ENCODE assay signal across 20 mouse cellular contexts in genomic region chr4:154240608-154241007, GRCm38 (mm10).
DNase-seq lines count a peak whose midpoint lies in the region; ATAC-seq and TF ChIP-seq lines count a peak whose summit lies in the region.
"Had no signal": no experiment of that assay in that cellular context is flagged by ENCODE, and none has a peak within 500 bp of the region (broad histone marks: within the 10 kb centered on the region; RNA-seq: fewer than 3 reads in every experiment).

No protein-coding gene starts in this region.

- no peak for ATAC-seq in heart, postnatal 0 days (ENCODE audit: insufficient read depth, low read depth)
- ATAC-seq in heart, embryonic 11.5 days (replicated peaks; ENCODE audit: insufficient number of reproducible peaks, low FRiP score, low TSS enrichment) = no peak
- ATAC-seq in liver, embryonic 14.5 days (ENCODE audit: insufficient read depth) = no peak
- no peak for ATAC-seq in liver, embryonic 11.5 days (replicated peaks; ENCODE audit: low FRiP score)
- ATAC-seq: forebrain, embryonic 14.5 days had no signal

- H3K36me3 ChIP-seq in heart, postnatal 0 days (replicated peaks; ENCODE audit: control insufficient read depth, insufficient read depth, low read length) = no peaks in the 10 kb centered on the region
- H3K36me3 ChIP-seq in heart, embryonic 11.5 days (ENCODE audit: control insufficient read depth, insufficient read depth, low read length) = no peaks in the 10 kb centered on the region
- no peaks in the 10 kb centered on the region for H3K36me3 ChIP-seq in liver, embryonic 14.5 days (replicated peaks; ENCODE audit: control insufficient read depth, insufficient read depth, low read depth)
- H3K36me3 ChIP-seq in liver, embryonic 11.5 days (ENCODE audit: control insufficient read depth, insufficient read depth, low read length) = no peaks in the 10 kb centered on the region
- H3K36me3 ChIP-seq: heart, embryonic 12.5 days had no signal

- DNase-seq in heart, postnatal 0 days (ENCODE audit: low spot score) = no peak
- DNase-seq in liver, embryonic 14.5 days (ENCODE audit: low read depth in 3 of 3, low spot score in 3 of 3) = no peak
- DNase-seq in liver, embryonic 11.5 days (ENCODE audit: low spot score) = no peak
- peak; percentile 52 for DNase-seq in retina, embryonic 14.5 days (ENCODE audit: low spot score)
- DNase-seq in gastrocnemius, postnatal 10 days = no peak
- DNase-seq in left cerebral cortex, postnatal 25 days (ENCODE audit: low spot score in 2 of 2) = no peak
- DNase-seq: adrenal gland, postnatal 25 days; cerebellum, postnatal 36 days; gastrocnemius, postnatal 25 days; kidney, adult 2 months; kidney, postnatal 10 days; lung, postnatal 36 days; right cerebral cortex, postnatal 14 days; spleen, adult 18-20 months; thymus, adult 2 months had no signal

- TF ChIP-seq CTCF in heart, postnatal 0 days (IDR thresholded peaks at IDR 0.05; ENCODE audit: low read depth) = peak; percentile 50
- peak; percentile 8; the same call in 1 of the 2 replicates for TF ChIP-seq CTCF in liver, embryonic 14.5 days (IDR thresholded peaks at IDR 0.05; ENCODE audit: low read depth)
- 0 out of 2 replicates have a peak, but pooled peaks have one; percentile 16 for TF ChIP-seq CTCF in cortical plate, adult 2 months (IDR thresholded peaks at IDR 0.05; ENCODE audit: extremely low read depth, insufficient read depth, low read length)

- H3K4me1 ChIP-seq in heart, postnatal 0 days (ENCODE audit: control insufficient read depth, insufficient read depth) = peaks cover 25% of the 10 kb centered on the region
- H3K4me1 ChIP-seq in heart, embryonic 11.5 days (ENCODE audit: control insufficient read depth, insufficient read depth, low read length) = peaks cover 11% of the 10 kb centered on the region
- no peaks in the 10 kb centered on the region for H3K4me1 ChIP-seq in liver, embryonic 14.5 days (replicated peaks; ENCODE audit: control insufficient read depth in 2 of 2, insufficient read depth in 2 of 2, low read length in 1 of 2)
- H3K4me1 ChIP-seq in liver, embryonic 11.5 days (replicated peaks; ENCODE audit: control insufficient read depth, insufficient read depth, low read length) = peaks cover 3% of the 10 kb centered on the region; the same call in 1 of the 2 replicates
- H3K4me1 ChIP-seq in cortical plate, adult 2 months (ENCODE audit: control insufficient read depth, insufficient read depth, low read length) = no peaks in the 10 kb centered on the region

- H3K9me3 ChIP-seq in heart, postnatal 0 days (replicated peaks; ENCODE audit: control insufficient read depth, low read length) = no peaks in the 10 kb centered on the region
- H3K9me3 ChIP-seq in heart, embryonic 11.5 days (replicated peaks; ENCODE audit: control insufficient read depth, low read length) = no peaks in the 10 kb centered on the region
- H3K9me3 ChIP-seq in liver, embryonic 14.5 days (ENCODE audit: control insufficient read depth, low read length) = no peaks in the 10 kb centered on the region
- no peaks in the 10 kb centered on the region for H3K9me3 ChIP-seq in liver, embryonic 11.5 days (ENCODE audit: control insufficient read depth, low read length)
- H3K9me3 ChIP-seq: heart, embryonic 12.5 days; limb, embryonic 12.5 days had no signal

- H3K4me2 ChIP-seq in heart, postnatal 0 days (ENCODE audit: low read depth, low read length) = no peak overlapping the region
- H3K4me2 ChIP-seq in heart, embryonic 11.5 days = no peak overlapping the region
- no peak overlapping the region for H3K4me2 ChIP-seq in liver, embryonic 14.5 days (ENCODE audit: low read depth)
- H3K4me2 ChIP-seq in liver, embryonic 11.5 days = no peak overlapping the region
- H3K4me2 ChIP-seq: heart, embryonic 12.5 days; limb, embryonic 12.5 days had no signal

- H3K4me3 ChIP-seq in heart, postnatal 0 days (ENCODE audit: low read depth, low read length) = no peak overlapping the region
- no peak overlapping the region for H3K4me3 ChIP-seq in heart, embryonic 11.5 days (ENCODE audit: low read depth, low read length)
- H3K4me3 ChIP-seq in liver, embryonic 14.5 days (ENCODE audit: insufficient read depth in 1 of 2, low read depth in 2 of 2, low read length in 2 of 2) = no peak overlapping the region
- no peak overlapping the region for H3K4me3 ChIP-seq in liver, embryonic 11.5 days (ENCODE audit: low read depth, low read length)
- H3K4me3 ChIP-seq in cortical plate, adult 2 months (ENCODE audit: insufficient read depth, low read length) = no peak overlapping the region
- H3K4me3 ChIP-seq: heart, embryonic 12.5 days; limb, embryonic 12.5 days had no signal

- TF ChIP-seq EP300 in heart, postnatal 0 days (IDR thresholded peaks at IDR 0.05; ENCODE audit: low read depth) = no peak
- TF ChIP-seq EP300 in liver, embryonic 14.5 days (IDR thresholded peaks at IDR 0.05; ENCODE audit: low read depth) = no peak

- no peak overlapping the region for H3K9ac ChIP-seq in heart, postnatal 0 days (replicated peaks; ENCODE audit: low read depth, low read length)
- H3K9ac ChIP-seq in heart, embryonic 11.5 days (ENCODE audit: low read depth, low read length) = no peak overlapping the region
- no peak overlapping the region for H3K9ac ChIP-seq in liver, embryonic 14.5 days (replicated peaks)
- no peak overlapping the region for H3K9ac ChIP-seq in liver, embryonic 11.5 days (ENCODE audit: low read depth, low read length)
- H3K9ac ChIP-seq: heart, embryonic 12.5 days; limb, embryonic 12.5 days had no signal

- no peak overlapping the region for H3K27ac ChIP-seq in heart, postnatal 0 days (ENCODE audit: low read depth)
- H3K27ac ChIP-seq in heart, embryonic 11.5 days (ENCODE audit: low read depth, low read length) = no peak overlapping the region
- no peak overlapping the region for H3K27ac ChIP-seq in liver, embryonic 14.5 days
- H3K27ac ChIP-seq in liver, embryonic 11.5 days (ENCODE audit: low read depth, low read length) = no peak overlapping the region
- no peak overlapping the region for H3K27ac ChIP-seq in cortical plate, adult 2 months (ENCODE audit: insufficient read depth, low read length)
- H3K27ac ChIP-seq: limb, embryonic 12.5 days had no signal

- intact Hi-C loops in left cerebral cortex, postnatal 25 days (cut with DNase I) = no loop called here

- no peaks in the 10 kb centered on the region for H3K27me3 ChIP-seq in heart, postnatal 0 days (ENCODE audit: control insufficient read depth, insufficient read depth, low read length)
- H3K27me3 ChIP-seq in heart, embryonic 11.5 days (ENCODE audit: control insufficient read depth, insufficient read depth, low read length) = 0 out of 2 replicates have a peak, but pooled peaks cover 2% of the 10 kb centered on the region
- H3K27me3 ChIP-seq in liver, embryonic 14.5 days (ENCODE audit: control insufficient read depth, insufficient read depth, low read length) = no peaks in the 10 kb centered on the region; the same call in 1 of the 2 replicates
- H3K27me3 ChIP-seq in liver, embryonic 11.5 days (replicated peaks; ENCODE audit: control insufficient read depth, insufficient read depth, low read length) = peaks cover 2% of the 10 kb centered on the region; the same call in 1 of the 2 replicates

- 45% methylated on average over 11 of the region's 11 CpGs for WGBS in heart, postnatal 0 days
- WGBS in heart, embryonic 11.5 days (ENCODE audit: insufficient replicate concordance) = 47% methylated on average over 11 of the region's 11 CpGs
- WGBS in liver, embryonic 14.5 days (ENCODE audit: insufficient replicate concordance) = 45% methylated on average over 11 of the region's 11 CpGs
- 60% methylated on average over 11 of the region's 11 CpGs for WGBS in liver, embryonic 11.5 days

- TF ChIP-seq POLR2A in cortical plate, adult 2 months (IDR thresholded peaks at IDR 0.05; ENCODE audit: extremely low read depth, insufficient read depth, low read length) = no peak
